Mouse (Mus musculus): ENCODE results near the gene Arid1b. TPM values are rescaled to one million over a fixed set of nuclear protein-coding genes. Genes with fewer than 3 reads are reported as not detected.

Gene Arid1b
- total RNA-seq, 2 experiments from 2014 or later: 23.5 to 27.7 TPM

DNA sequence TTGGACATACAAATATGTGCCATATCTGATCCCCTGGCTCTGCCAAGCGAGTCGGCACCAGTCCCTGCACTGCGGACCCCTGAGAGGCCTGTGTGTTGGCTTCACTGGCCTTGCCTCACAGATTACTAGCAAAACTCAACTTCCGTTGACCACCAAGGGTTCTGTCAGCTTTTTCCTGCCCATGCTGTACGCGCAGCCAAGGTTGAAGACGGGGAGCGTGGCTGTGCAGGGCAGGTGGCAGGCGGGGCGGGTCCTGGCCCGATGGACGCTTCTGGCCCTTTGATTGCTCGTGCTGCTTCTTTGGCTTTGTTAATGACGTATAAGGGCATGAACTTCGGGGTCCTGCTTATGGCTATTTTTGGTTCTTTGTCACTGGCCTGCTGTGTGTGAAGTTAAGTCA lies 253.6 kb downstream of the Arid1b start:
- DNase-seq: no peak

GRCm38 (mm10) chr17:5248957-5249656 lies 255.0 kb downstream of the Arid1b start:
- DNase-seq: peak; percentile 42 to 57

GRCm38 (mm10) chr17:5249681-5250180 lies 255.6 kb downstream of the Arid1b start:
- no peak for DNase-seq

- peak; percentile 53 to 86 for DNase-seq
Observed at GRCm38 (mm10) chr17:5252436-5252835, 258.3 kb downstream of the Arid1b start.

GRCm38 (mm10) chr17:5254717-5255617 lies 260.8 kb downstream of the Arid1b start:
- DNase-seq: no peak

GRCm38 (mm10) chr17:5255618-5255933 lies 261.4 kb downstream of the Arid1b start:
- DNase-seq: no peak

DNA sequence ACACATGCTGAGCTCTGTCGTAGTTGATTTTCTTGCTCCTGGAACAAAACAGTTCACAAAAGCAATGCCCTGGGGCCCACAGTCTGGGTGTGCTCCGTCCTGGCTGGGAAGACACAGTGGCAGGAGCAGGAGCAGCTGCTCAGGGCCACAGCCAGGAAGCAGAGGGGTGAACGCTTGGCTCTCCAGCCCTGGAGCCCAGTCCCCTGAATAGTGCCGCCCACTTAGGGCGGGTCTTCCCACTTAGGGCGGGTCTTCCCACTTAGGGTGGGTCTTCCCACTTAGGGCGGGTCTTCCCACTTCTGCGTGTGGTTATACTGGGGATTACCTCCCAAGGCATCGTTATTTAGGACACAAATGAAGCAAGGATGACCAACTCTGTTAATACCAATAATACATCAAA lies 264.8 kb downstream of the Arid1b start:
- no peak for DNase-seq

DNA sequence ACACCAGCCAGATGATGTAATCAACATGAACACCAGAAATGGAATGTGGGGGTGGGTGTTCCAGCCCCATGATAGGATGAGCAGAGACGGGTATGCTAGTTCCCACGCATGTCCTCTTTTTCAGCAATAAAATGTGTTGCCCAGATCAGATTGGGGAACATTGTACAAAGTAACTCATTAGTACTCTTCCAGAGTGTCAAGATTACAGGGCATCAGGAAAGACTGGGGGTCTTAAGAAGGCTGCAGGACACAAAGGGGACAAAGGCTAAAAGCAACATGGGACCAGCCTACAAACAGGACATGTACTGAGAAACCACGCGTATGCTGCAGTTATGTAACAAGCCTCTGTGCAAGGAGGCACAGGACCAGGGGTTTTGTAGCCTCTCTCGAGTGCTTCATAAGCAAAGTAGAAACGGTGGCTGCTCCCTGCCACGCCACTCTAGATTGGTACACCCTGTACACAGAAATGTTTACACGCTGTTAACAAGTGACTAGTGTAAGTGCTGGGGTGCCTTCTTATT lies 267.1 kb downstream of the Arid1b start:
- DNase-seq: no peak

GRCm38 (mm10) chr17:5261874-5262605 lies 267.9 kb downstream of the Arid1b start:
- peak; percentile 52 to 55 for DNase-seq

GRCm38 (mm10) chr17:5262788-5263187 lies 268.7 kb downstream of the Arid1b start:
- no peak for DNase-seq

DNA sequence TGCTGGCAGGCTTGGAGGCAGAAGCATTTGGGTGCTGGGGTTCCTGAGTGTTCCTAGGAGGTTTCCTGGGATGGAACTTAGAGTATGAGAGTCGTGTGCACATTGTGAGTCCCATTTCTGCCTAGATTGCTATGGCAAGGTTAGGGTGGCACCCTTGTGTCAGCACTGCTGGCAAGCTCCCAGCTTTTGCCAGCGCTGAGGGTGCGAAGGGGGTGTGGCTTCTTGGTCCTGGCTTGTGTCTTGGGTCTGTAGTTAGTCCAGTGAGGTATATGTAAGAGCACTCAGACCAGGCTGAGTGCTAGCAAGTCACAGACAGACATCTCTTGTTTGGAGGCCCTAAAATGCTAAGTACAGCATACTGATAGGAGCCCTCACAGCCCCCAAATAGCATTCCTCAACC lies 270.7 kb downstream of the Arid1b start:
- no peak for DNase-seq

DNA sequence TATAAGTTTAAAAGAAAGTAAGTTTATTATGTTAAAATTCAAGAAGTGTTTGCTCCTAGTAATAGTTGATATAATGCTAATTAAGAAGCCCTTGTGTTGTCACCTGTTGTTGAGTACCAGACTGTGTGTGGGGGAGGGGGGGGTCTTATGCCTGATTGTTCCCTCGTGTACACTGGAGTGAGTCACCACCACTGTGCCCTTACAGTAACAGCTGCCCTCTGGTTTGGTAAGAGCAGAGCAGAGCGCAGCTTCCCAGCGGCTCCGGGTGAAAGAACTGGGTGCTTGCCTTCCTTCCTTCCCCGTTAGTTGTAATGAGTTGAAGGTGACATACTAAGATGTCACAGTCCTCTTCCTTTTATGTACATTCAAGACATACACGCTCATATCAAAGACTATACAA lies 271.5 kb downstream of the Arid1b start:
- no peak for DNase-seq

DNA sequence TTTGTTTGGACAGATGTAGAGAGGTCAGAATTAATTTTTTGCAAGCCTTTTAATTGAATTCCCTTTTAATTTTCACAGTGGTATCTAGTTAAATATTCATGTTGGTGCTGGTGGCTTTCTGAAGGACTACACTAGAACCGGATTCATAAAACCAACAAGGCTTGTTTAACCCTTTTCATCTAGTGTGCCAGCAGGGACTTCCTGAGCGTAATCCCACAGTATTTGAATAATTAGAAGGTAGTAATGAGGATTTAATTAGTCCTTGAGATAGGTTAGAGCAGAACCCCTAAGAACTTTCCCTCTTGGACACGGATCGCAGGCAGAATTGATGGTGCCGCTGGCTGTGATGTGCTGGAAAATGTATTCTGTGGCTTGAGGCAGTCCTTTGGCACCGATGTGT lies 273.6 kb downstream of the Arid1b start:
- DNase-seq: no peak

DNA sequence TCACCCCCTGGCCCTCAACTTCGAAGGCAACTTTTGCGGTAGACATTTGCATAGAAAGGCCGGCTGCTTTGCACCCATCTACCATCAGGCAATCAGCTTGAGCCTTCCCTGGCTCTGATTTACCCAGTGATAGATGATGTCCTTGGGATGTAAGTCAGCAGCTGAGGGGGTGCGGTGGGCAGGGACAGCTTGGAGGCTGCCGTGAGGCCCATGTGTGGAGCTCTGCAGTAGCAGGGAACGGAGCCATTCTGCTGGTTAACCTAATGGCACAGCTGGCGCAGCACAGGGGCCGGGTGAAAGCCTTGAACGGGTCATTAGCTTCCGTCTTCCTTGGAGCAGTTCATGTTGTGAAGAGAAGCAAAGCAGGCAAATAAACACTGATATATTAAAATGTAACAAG lies 275.2 kb downstream of the Arid1b start:
- no peak for DNase-seq

GRCm38 (mm10) chr17:5269774-5270173 lies 275.6 kb downstream of the Arid1b start:
- DNase-seq: no peak

GRCm38 (mm10) chr17:5270823-5271222 lies 276.7 kb downstream of the Arid1b start:
- DNase-seq: no peak

- no peak for DNase-seq
Observed at GRCm38 (mm10) chr17:5273118-5273517, 279.0 kb downstream of the Arid1b start.

DNA sequence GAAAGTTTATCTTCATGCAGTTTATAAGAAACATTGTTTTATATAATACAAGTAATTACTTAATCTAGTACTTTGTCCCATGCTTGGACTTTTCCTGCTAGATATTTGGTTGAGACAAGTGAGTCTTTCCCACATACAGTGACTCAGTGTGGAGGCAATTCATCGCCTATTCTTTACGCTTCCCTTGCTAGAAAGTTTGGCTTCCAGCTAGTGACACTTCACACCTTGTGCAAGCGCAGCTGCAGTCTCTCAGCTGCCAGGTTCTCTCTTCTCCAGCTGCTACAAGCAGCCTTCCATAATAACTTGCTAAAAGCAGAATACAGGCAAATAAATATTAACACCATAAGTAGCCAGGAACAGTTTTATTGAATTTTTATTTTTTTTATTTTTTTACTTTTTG lies 279.6 kb downstream of the Arid1b start:
- no peak for DNase-seq

DNA sequence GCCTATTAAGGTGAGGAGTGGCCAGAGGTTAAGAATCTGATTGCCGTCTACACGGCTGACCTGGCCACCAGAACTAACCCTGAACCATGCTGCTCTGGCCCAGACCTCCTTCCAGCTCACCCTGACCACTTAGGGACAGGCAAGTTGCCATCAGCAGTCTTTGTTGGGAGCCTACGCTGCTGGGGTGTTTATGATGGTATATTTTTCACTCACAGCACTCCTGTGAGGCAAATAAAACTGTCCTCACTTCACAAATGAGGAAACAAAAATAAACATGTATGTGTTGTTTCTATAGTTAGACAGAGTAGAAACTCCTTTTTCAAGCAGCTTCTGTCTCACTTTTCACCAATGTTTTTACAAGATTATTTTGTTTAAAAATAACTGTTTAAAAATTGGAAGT lies 280.3 kb downstream of the Arid1b start:
- DNase-seq: no peak

- DNase-seq: peak in 1 of 2 experiments; percentile 14
Observed at GRCm38 (mm10) chr17:5275749-5276148, 281.6 kb downstream of the Arid1b start.

DNA sequence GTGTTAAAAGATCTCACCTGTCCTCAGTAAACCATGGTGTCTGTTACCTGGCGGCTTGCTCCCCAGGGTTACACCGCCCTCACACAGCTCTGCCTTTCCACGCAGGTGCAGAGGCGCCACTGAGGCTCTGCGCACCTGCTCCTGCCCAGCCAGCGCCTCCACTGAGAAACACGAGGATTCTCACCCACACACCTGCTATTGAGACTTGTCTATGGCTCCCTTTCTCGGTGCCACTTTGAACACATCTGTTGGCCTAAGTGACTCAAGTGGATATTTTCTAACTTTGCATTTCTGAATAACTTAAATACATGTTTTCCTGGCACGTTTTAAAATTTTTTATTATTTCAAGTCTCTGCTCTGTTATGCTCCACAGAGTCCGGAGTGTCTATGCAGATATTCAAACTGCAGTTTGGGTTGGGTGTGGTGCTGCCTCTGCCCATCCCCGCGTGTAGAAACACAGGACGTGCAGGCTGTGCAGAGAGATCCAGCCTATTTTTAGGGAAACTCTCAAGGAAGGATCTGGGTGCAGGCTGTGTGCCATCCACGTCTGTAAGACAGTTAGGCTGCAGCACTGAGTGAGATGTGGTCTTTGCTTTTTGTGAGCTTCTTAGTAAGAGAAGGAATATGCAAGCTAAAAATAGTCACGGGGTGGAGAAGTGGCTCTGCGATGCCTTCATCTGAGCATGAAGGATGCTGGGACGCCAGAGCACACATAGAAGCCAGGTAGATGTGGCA lies 283.2 kb downstream of the Arid1b start:
- no peak for DNase-seq
